Mouse (Mus musculus) bone marrow, adult 2 months (tissue): ENCODE results near the gene Ralgapb.

Source experiments
- CTCF ChIP-seq: fragments of 200-500 bp; IDR thresholded peaks from 2 replicates; pipeline ENCODE4 v1.5.1; 2011; ENCODE audit warnings: low read length, control low read depth; ENCODE audit not compliant: control insufficient read depth, insufficient read depth
- POLR2A ChIP-seq: fragments of 200-500 bp; IDR thresholded peaks from 2 replicates; pipeline ENCODE4 v1.6.1; 2011; ENCODE audit warnings: low read depth, mild to moderate bottlenecking, control low read depth, low read length, borderline replicate concordance; ENCODE audit not compliant: control insufficient read depth

DNA sequence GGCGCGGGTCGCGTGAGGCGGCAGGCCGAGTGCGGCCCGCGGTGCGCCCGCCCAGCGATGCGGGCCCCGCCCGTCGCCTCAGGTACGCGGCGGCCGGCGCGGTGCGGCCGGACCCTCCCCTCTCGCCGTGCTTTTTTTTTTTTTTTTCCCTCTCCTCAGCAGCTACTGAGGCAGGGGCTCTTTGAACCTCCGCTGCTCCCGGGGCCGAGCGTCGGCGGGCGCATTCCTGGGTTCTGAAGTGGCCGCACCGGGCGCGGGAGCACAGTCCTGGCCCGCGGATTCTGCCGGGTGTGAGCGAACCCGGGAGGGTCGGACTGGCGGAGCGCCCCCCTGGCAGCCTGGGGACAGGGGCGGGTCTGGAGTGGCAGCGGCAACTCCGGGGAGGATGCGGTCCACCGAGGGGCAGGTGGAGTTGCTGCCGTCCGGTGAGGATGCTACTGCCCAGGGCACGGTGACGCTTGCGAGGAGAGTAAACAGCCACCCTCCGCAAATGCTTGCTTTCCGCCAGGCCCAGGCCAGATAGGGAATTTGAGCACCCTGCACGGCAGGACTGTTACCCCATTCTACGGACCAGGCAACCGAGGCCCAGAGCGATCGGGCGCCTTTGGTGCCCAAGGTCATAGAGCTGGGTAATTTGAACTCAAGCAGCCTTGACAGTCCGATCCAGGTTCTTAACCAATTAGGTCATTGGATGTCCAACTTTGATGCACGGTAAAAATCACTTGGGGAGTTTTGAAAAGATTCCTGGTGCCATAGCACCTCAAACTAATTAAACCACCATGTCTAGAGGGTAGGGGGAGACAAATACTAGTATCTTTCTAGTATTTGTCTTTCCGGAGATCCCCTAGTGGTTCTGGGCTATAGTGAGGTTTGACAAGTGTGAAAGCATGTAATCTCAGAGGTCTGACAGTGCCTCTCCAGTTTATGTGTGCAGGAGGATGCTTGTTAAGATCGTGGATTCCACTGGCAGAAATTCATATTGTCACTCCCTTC, 670 bp downstream of the Ralgapb start:
- no peak for TF ChIP-seq POLR2A
- no peak for TF ChIP-seq CTCF
